Mouse (Mus musculus) cerebellum, adult 2 months (tissue): ENCODE data around the gene Cpne8.

Source experiments
- CTCF ChIP-seq: fragments of 200-500 bp; IDR thresholded peaks from 2 replicates; pipeline ENCODE4 v1.5.1; 2011; ENCODE audit warnings: low read depth, mild to moderate bottlenecking, control low read depth, low read length, moderate library complexity, borderline replicate concordance; ENCODE audit not compliant: insufficient read depth
- POLR2A ChIP-seq: fragments of 200-500 bp; IDR thresholded peaks from 2 replicates; pipeline ENCODE4 v1.6.1; 2011; ENCODE audit warnings: low read length, control low read depth, borderline replicate concordance; ENCODE audit not compliant: insufficient read depth

GRCm38 (mm10) chr15:90608368-90608767 lies 70.9 kb downstream of the Cpne8 start:
- TF ChIP-seq CTCF: no peak
- no peak for TF ChIP-seq POLR2A
